Mouse (Mus musculus) olfactory bulb, adult 2 months (tissue): Measurements from ENCODE around the gene Gpd1l.

ENCODE experiments used
- CTCF ChIP-seq: fragments of 200-500 bp; IDR thresholded peaks from 2 replicates; pipeline ENCODE4 v1.5.1; 2012; ENCODE audit warnings: low read depth, mild to moderate bottlenecking, low read length, moderate library complexity; ENCODE audit not compliant: insufficient read depth
- POLR2A ChIP-seq: fragments of 200-500 bp; IDR thresholded peaks from 2 replicates; pipeline ENCODE4 v1.6.1; 2012; ENCODE audit warnings: mild to moderate bottlenecking, low read depth, low read length, moderate library complexity; ENCODE audit not compliant: insufficient read depth

- TF ChIP-seq CTCF, result no peak
- no peak for TF ChIP-seq POLR2A
Measured at GRCm38 (mm10) chr9:114977461-114978280, 43.9 kb upstream of the Gpd1l start.
